ENCODE assay signal across 10 mouse cellular contexts in the genomic region with DNA sequence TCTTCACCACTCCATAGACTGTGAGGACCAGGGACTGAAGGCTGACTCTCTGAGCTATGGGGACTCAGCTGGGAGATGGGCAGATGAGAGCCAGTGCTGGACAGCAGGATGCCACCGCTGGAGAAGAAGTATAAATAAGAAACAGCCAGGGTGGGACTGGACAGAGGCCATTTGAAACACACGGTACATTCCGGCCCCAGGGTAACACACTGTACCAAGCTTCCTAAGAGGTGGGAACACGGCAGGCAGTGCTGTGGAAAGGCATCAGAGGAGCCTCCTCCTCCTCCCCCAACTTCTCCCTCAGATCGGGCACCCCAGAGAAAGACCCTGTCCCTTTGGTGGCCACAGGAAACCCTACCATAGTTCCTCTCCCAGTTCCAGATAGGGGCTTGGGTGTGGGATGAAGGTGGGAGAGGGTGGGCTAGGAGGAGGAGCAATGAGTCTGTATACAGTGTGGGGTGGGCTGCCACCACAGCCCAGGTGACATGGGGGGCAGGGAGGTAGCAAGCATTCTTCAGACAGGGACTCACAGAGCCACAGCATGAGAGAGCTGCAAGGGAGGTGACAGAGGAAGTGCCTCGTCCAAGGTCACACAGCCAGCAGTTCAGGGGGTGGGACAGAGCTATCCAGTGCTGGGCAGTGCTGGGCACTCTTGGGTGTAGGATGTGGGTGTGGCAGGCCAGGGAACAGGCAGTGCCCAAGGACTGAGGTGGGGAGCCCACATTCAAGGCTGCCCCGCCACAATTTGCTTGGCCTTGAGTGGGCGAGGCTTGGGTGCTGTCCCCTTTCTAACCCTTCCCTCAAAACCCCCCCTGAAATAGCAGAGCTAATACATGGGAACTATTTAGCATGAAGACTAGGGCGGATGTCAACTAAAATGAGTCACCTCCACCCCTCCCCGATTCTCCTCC. TPM values are rescaled to one million over a fixed set of nuclear protein-coding genes. Genes with fewer than 3 reads are reported as not detected.
A peak's percentile ranks its signal among the peaks of the same experiment; 100 is the strongest.
DNase-seq lines count a peak whose midpoint lies in the region; ATAC-seq and TF ChIP-seq lines count a peak whose summit lies in the region.
"Had no signal": no experiment of that assay in that cellular context is flagged by ENCODE, and none has a peak within 500 bp of the region (broad histone marks: within the 10 kb centered on the region; RNA-seq: fewer than 3 reads in every experiment).

No protein-coding gene starts in this region.

- H3K27ac ChIP-seq in left cerebral cortex, adult 2 months = peak overlapping the region; percentile 44
- H3K27ac ChIP-seq in hindbrain, embryonic 13.5 days = no peak overlapping the region

- peaks cover 37% of the 10 kb centered on the region for H3K27me3 ChIP-seq in hindbrain, embryonic 13.5 days

- WGBS in lung, adult 2 months = 33% methylated on average over 10 of the region's 10 CpGs
- 74% methylated on average over 10 of the region's 10 CpGs for WGBS in hindbrain, embryonic 13.5 days

- intact Hi-C loops in left cerebral cortex, adult 2 months (cut with DNase I) = no loop called here
- intact Hi-C loops in left cerebral cortex, postnatal 14 days (cut with DNase I) = no loop called here

- no peak for ATAC-seq in hindbrain, embryonic 13.5 days (ENCODE audit: low FRiP score)

- TF ChIP-seq POLR2A in lung, adult 2 months (IDR thresholded peaks at IDR 0.05; ENCODE audit: borderline replicate concordance, extremely low read depth, low read depth, low read length) = no peak; the same call in 1 of the 2 replicates

- peaks cover 25% of the 10 kb centered on the region for H3K4me1 ChIP-seq in lung, adult 2 months (ENCODE audit: control insufficient read depth, insufficient read depth, low read length)
- H3K4me1 ChIP-seq in hindbrain, embryonic 13.5 days (replicated peaks) = peaks cover 25% of the 10 kb centered on the region

- H3K36me3 ChIP-seq in hindbrain, embryonic 13.5 days = no peaks in the 10 kb centered on the region

- no peak overlapping the region for H3K4me2 ChIP-seq in hindbrain, embryonic 13.5 days

- DNase-seq in left cerebral cortex, adult 2 months (ENCODE audit: extremely low spot score in 1 of 2, low spot score in 2 of 2) = peak in 1 of 2 experiments; percentile 14
- no peak for DNase-seq in left cerebral cortex, postnatal 14 days (ENCODE audit: low spot score in 2 of 2)
- DNase-seq in brain, adult 2 months (ENCODE audit: low read depth, low spot score) = peak; percentile 12
- peak; percentile 34 for DNase-seq in lung, adult 2 months
- DNase-seq in thymus, postnatal 0 days (ENCODE audit: low spot score) = peak; percentile 65
- no peak for DNase-seq in embryo, embryonic 10.5 days (ENCODE audit: low spot score)
- DNase-seq in layer of hippocampus, adult 9-11 months = no peak

- H3K9ac ChIP-seq in hindbrain, embryonic 13.5 days = no peak overlapping the region

- H3K4me3 ChIP-seq in left cerebral cortex, adult 2 months = no peak overlapping the region
- no peak overlapping the region for H3K4me3 ChIP-seq in lung, adult 2 months (replicated peaks; ENCODE audit: extremely low read depth, low read depth, low read length)
- H3K4me3 ChIP-seq in hindbrain, embryonic 13.5 days = no peak overlapping the region

- no peak for TF ChIP-seq CTCF in left cerebral cortex, adult 2 months (IDR thresholded peaks at IDR 0.05)
- no peak for TF ChIP-seq CTCF in lung, adult 2 months (IDR thresholded peaks at IDR 0.05; ENCODE audit: insufficient read depth, low read length)

- no peaks in the 10 kb centered on the region for H3K9me3 ChIP-seq in hindbrain, embryonic 13.5 days

RNA-seq across cellular contexts. Expression of gene Fkbp5, which starts 1.6 kb away (rescaled TPM):
- total RNA-seq in left cerebral cortex, adult 2 months (2021) = 10 to 100 TPM; 51.5 to 54.4 TPM
- total RNA-seq in left cerebral cortex, postnatal 14 days (2021) = 10 to 100 TPM; 29.0 to 52.6 TPM
- polyA plus RNA-seq in lung, adult 2 months (2012; rRNA removed) = 8.8 and 14.8 TPM in 2 replicates
- polyA plus RNA-seq in thymus, postnatal 0 days (2015; fragmentation: Nextera tagmentation; extraction: Ambion mirVana) = 121 and 124 TPM in 2 replicates
- polyA plus RNA-seq in hindbrain, embryonic 13.5 days (2015; fragmentation: Nextera tagmentation; extraction: Ambion mirVana) = 24.8 and 27.2 TPM in 2 replicates

RNA-seq across cellular contexts. Expression of gene Armc12, which starts 14.9 kb away (rescaled TPM):
- total RNA-seq in left cerebral cortex, adult 2 months (2021) = not detected
- total RNA-seq in left cerebral cortex, postnatal 14 days (2021) = not detected
- not detected in 2 replicates for polyA plus RNA-seq in lung, adult 2 months (2012; rRNA removed)
- polyA plus RNA-seq in thymus, postnatal 0 days (2015; fragmentation: Nextera tagmentation; extraction: Ambion mirVana) = not detected in 2 replicates
- not detected in 2 replicates for polyA plus RNA-seq in hindbrain, embryonic 13.5 days (2015; fragmentation: Nextera tagmentation; extraction: Ambion mirVana)
- total RNA-seq: left cerebral cortex, postnatal 10 days had no signal

RNA-seq across cellular contexts. Expression of gene Clpsl2, which starts 33.5 kb away (rescaled TPM):
- total RNA-seq in left cerebral cortex, adult 2 months (2021) = not detected
- total RNA-seq in left cerebral cortex, postnatal 14 days (2021) = not detected
- polyA plus RNA-seq in lung, adult 2 months (2012; rRNA removed) = not detected in 2 replicates
- not detected in 2 replicates for polyA plus RNA-seq in thymus, postnatal 0 days (2015; fragmentation: Nextera tagmentation; extraction: Ambion mirVana)
- not detected in 2 replicates for polyA plus RNA-seq in hindbrain, embryonic 13.5 days (2015; fragmentation: Nextera tagmentation; extraction: Ambion mirVana)
- total RNA-seq: left cerebral cortex, postnatal 10 days had no signal

RNA-seq across cellular contexts. Expression of gene Clps, which starts 44.9 kb away (rescaled TPM):
- total RNA-seq in left cerebral cortex, adult 2 months (2021) = not detected
- not detected for total RNA-seq in left cerebral cortex, postnatal 14 days (2021)
- 1.8 and 16.1 TPM in 2 replicates for polyA plus RNA-seq in lung, adult 2 months (2012; rRNA removed)
- polyA plus RNA-seq in thymus, postnatal 0 days (2015; fragmentation: Nextera tagmentation; extraction: Ambion mirVana) = 1.4 and 1.9 TPM in 2 replicates
- polyA plus RNA-seq in hindbrain, embryonic 13.5 days (2015; fragmentation: Nextera tagmentation; extraction: Ambion mirVana) = 0.58 TPM in 1 of 2 replicates, not detected in the other
- total RNA-seq: left cerebral cortex, postnatal 10 days had no signal
- polyA plus RNA-seq: brain, embryonic 14.5 days had no signal

RNA-seq across cellular contexts. Expression of gene Lhfpl5, which starts 59.8 kb away (rescaled TPM):
- 1 to 10 TPM; 3.3 to 4.7 TPM for total RNA-seq in left cerebral cortex, adult 2 months (2021)
- 1 to 10 TPM; 2.9 to 4.1 TPM for total RNA-seq in left cerebral cortex, postnatal 14 days (2021)
- polyA plus RNA-seq in lung, adult 2 months (2012; rRNA removed) = not detected in 2 replicates
- 0.27 TPM in 1 of 2 replicates, not detected in the other for polyA plus RNA-seq in thymus, postnatal 0 days (2015; fragmentation: Nextera tagmentation; extraction: Ambion mirVana)
- 6.4 and 7.2 TPM in 2 replicates for polyA plus RNA-seq in hindbrain, embryonic 13.5 days (2015; fragmentation: Nextera tagmentation; extraction: Ambion mirVana)

Comparison
In these comparisons a context has a peak if more than half of its experiments do, and no peak if none do; other contexts are left out.
1. DNase-seq: peak in brain, adult 2 months (single experiment), lung, adult 2 months (single experiment) and thymus, postnatal 0 days (single experiment); none in left cerebral cortex, postnatal 14 days (0 of 2), embryo, embryonic 10.5 days (single experiment) and layer of hippocampus, adult 9-11 months (single experiment).